Mouse (Mus musculus): ENCODE measurements at regions not wholly inside any gene's neighbourhood (a gene's known extent, or its start where the extent isn't known, plus 50 kb on each side); places are given as distances from the start of the nearest gene placed in this dataset.

DNA sequence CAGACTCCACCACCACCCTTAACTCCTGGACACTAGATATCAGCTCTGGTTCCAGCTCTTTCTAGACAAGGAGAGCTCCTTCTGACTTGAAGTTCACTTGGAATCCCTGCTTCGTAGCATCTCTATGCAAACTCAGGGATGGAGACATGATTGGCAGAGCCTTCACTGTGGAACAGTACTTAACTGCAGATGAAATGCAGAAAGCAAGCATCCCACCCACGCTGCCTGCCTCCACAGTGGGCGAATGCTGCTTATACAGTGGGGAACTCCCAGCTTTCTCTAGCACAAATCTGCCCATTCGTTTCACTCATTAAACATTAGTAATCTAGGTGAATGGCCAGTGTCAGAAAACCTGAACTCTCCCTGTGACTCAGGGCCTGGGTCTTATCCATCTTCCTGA lies 92.0 kb upstream of the Coch start:
- Histone ChIP-seq H3K27ac (no peak overlapping the region), H3K4me3 (no peak overlapping the region)
- TF ChIP-seq CTCF (IDR thresholded peaks at IDR 0.05) = no peak
- peak; percentile 22 to 24 for DNase-seq (ENCODE audit: extremely low spot score in 1 of 2, low spot score in 2 of 2)
- intact Hi-C loops (cut with DNase I) = no loop called here

- TF ChIP-seq CTCF (IDR thresholded peaks at IDR 0.05) = no peak
- Histone ChIP-seq H3K27ac (no peak overlapping the region), H3K4me3 (no peak overlapping the region)
- DNase-seq (ENCODE audit: extremely low spot score in 1 of 2, low spot score in 2 of 2) = no peak
- intact Hi-C loops (cut with DNase I) = no loop called here
These were observed 90.4 kb upstream of the Coch start for GRCm38 (mm10) chr12:51502724-51503123.

DNA sequence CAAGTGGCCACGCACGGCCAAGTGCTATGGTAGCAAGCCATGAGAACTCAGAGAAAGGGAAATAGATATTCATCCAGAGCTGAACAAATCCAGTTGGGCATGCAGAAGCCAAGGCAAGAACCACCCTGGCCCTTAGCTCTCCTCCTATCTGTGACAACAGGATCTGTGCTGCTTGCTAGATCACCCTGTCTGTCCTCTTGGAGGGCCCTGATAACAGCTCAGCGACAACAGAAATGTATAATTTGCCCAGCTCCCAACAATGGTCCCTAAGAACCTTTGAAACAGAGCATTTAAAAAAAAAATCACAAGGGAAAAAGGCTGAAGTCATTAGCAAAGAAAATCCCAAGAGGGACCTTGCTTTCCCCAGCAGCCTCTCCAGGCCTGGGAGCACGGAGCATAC lies 89.4 kb upstream of the Coch start:
- Histone ChIP-seq H3K4me3 (no peak overlapping the region), H3K27ac (no peak overlapping the region)
- DNase-seq (ENCODE audit: extremely low spot score in 1 of 2, low spot score in 2 of 2) = no peak
- intact Hi-C loops (cut with DNase I) = no loop called here
- no peak for TF ChIP-seq CTCF (IDR thresholded peaks at IDR 0.05)

DNA sequence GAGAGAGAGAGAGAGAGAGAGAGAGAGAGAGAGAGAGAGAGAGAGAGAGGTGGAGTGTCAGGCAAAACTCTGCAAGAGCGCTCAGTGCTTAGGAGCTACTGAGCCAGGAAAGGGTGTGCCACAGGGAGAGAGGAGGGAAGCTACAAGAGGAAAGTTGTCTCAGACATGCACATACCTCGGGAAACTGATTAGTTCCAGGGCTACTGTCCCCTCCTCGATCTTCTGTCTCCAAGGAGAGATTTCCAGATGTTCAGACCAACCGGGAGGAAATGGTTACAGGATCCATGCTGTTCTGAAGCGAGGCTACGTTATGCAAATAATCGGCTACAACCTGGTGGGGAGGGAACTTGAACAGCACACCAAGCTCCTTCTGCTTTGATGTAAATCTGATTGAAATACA lies 88.6 kb upstream of the Coch start:
- no peak for TF ChIP-seq CTCF (IDR thresholded peaks at IDR 0.05)
- no peak overlapping the region for H3K27ac ChIP-seq
- no peak overlapping the region for H3K4me3 ChIP-seq
- intact Hi-C loops (cut with DNase I) = no loop called here
- no peak for DNase-seq (ENCODE audit: extremely low spot score in 1 of 2, low spot score in 2 of 2)

- DNase-seq (ENCODE audit: extremely low spot score in 1 of 2, low spot score in 2 of 2) = no peak
- intact Hi-C loops (cut with DNase I) = no loop called here
- Histone ChIP-seq H3K27ac (no peak overlapping the region), H3K4me3 (no peak overlapping the region)
- no peak for TF ChIP-seq CTCF (IDR thresholded peaks at IDR 0.05)
These were observed 83.1 kb upstream of the Coch start for GRCm38 (mm10) chr12:51510010-51510409.

- Histone ChIP-seq H3K4me3 (no peak overlapping the region), H3K27ac (no peak overlapping the region)
- intact Hi-C loops (cut with DNase I) = no loop called here
- no peak for DNase-seq (ENCODE audit: extremely low spot score in 1 of 2, low spot score in 2 of 2)
- no peak for TF ChIP-seq CTCF (IDR thresholded peaks at IDR 0.05)
These were observed 76.4 kb upstream of the Coch start for GRCm38 (mm10) chr12:51516726-51517125.

GRCm38 (mm10) chr12:51521610-51522120 lies 71.5 kb upstream of the Coch start:
- TF ChIP-seq CTCF (IDR thresholded peaks at IDR 0.05) = no peak
- DNase-seq (ENCODE audit: extremely low spot score in 1 of 2, low spot score in 2 of 2) = no peak
- intact Hi-C loops (cut with DNase I) = no loop called here
- no peak overlapping the region for H3K4me3 ChIP-seq
- H3K27ac ChIP-seq = no peak overlapping the region

DNA sequence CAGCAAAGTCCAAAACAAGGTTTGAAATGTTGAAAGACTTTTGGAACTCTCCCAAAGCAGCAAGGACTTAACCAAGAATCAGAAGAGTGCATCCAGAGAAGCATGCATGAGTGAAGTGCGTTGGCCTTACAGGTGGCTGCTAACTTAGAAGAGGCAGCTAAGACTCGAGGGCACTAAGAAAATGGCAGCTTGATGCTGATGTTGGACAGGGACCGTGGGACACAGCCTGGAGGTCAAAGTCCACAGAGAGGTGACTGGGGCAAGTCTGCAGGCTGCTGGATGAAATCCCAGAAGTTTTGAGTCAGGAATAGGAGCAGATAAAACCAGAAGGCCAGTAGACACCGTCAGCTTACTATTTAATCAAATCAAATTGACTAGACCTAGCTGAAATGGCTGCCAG lies 69.3 kb upstream of the Coch start:
- H3K4me3 ChIP-seq = no peak overlapping the region
- DNase-seq (ENCODE audit: extremely low spot score in 1 of 2, low spot score in 2 of 2) = no peak
- intact Hi-C loops (cut with DNase I) = no loop called here
- TF ChIP-seq CTCF (IDR thresholded peaks at IDR 0.05) = no peak
- H3K27ac ChIP-seq = no peak overlapping the region

- intact Hi-C loops (cut with DNase I) = no loop called here
- TF ChIP-seq CTCF (IDR thresholded peaks at IDR 0.05) = no peak
- no peak for DNase-seq (ENCODE audit: extremely low spot score in 1 of 2, low spot score in 2 of 2)
- Histone ChIP-seq H3K27ac (no peak overlapping the region), H3K4me3 (no peak overlapping the region)
These were observed 65.3 kb upstream of the Coch start for GRCm38 (mm10) chr12:51527854-51528253.

- H3K27ac ChIP-seq = no peak overlapping the region
- intact Hi-C loops (cut with DNase I) = no loop called here
- TF ChIP-seq CTCF (IDR thresholded peaks at IDR 0.05) = no peak
- no peak overlapping the region for H3K4me3 ChIP-seq
- DNase-seq (ENCODE audit: extremely low spot score in 1 of 2, low spot score in 2 of 2) = no peak
These were observed 58.5 kb upstream of the Coch start for GRCm38 (mm10) chr12:51534606-51535005.

- no peak overlapping the region for H3K27ac ChIP-seq
- DNase-seq (ENCODE audit: extremely low spot score in 1 of 2, low spot score in 2 of 2) = no peak
- no peak overlapping the region for H3K4me3 ChIP-seq
- intact Hi-C loops (cut with DNase I) = no loop called here
- no peak for TF ChIP-seq CTCF (IDR thresholded peaks at IDR 0.05)
These were observed 58.0 kb upstream of the Coch start for GRCm38 (mm10) chr12:51535056-51535640.
